Mouse (Mus musculus) kidney, adult 2 months (tissue): ENCODE data around the gene Prex1. TPM values are rescaled to one million over a fixed set of nuclear protein-coding genes. Genes with fewer than 3 reads are reported as not detected.
A peak's percentile ranks its signal among the peaks of the same experiment; 100 is the strongest.

Experiments used
- DNase-seq: peaks from one replicate; pipeline ENCODE4 v3.0.0; 2021
- H3K27ac ChIP-seq: fragments of 200-500 bp; 2 replicates; pipeline ENCODE4 v1.5.1; 2012; ENCODE audit warnings: low read depth, low read length, control low read depth, inconsistent platforms; ENCODE audit not compliant: insufficient read depth
- H3K27me3 ChIP-seq: fragments of 200-500 bp; replicated peaks from 2 replicates; pipeline ENCODE4 v1.6.1; 2012; ENCODE audit warnings: mild to moderate bottlenecking, moderate library complexity, low read length, inconsistent platforms; ENCODE audit not compliant: control insufficient read depth, insufficient read depth
- H3K36me3 ChIP-seq: fragments of 200-500 bp; 2 replicates; pipeline ENCODE4 v1.6.1; 2012; ENCODE audit warnings: mild to moderate bottlenecking, moderate library complexity, low read length, inconsistent platforms; ENCODE audit not compliant: control insufficient read depth, insufficient read depth
- H3K4me1 ChIP-seq: fragments of 200-500 bp; 2 replicates; pipeline ENCODE4 v1.6.1; 2011; ENCODE audit warnings: low read length; ENCODE audit not compliant: control insufficient read depth, insufficient read depth
- H3K4me3 ChIP-seq: fragments of 200-500 bp; 2 replicates; pipeline ENCODE4 v1.5.1; 2011; ENCODE audit warnings: mild to moderate bottlenecking, low read depth, low read length, control low read depth; ENCODE audit not compliant: insufficient read depth
- CTCF ChIP-seq: fragments of 200-500 bp; conservative IDR thresholded peaks from 2 replicates; pipeline ENCODE4 v1.5.1; 2011; ENCODE audit warnings: low read depth, mild to moderate bottlenecking, control low read depth, low read length, moderate library complexity, mixed read lengths; ENCODE audit not compliant: insufficient read depth, insufficient read length
- POLR2A ChIP-seq: fragments of 200-500 bp; IDR thresholded peaks from one replicate; pipeline ENCODE4 v1.6.1; 2011; ENCODE audit warnings: low read depth, low read length, control low read depth
- WGBS: fragments of 180-500 bp; shearing (Covaris S2); methylation state at CpG from one replicate; pipeline ENCODE4 v1.1.7; 2018; 5-methylcytosine and 5-hydroxymethylcytosine counted together
- polyA plus RNA-seq: library from polyadenylated mRNA; depleted of rRNA; stranded (reverse); fragments of >200 nt; gene quantifications from 2 replicates; pipeline ENCODE4 v1.2.3, GENCODE M21; 2012

Gene Prex1
- polyA plus RNA-seq, 1 experiment = 14.5 TPM

- Histone ChIP-seq H3K4me1 (no peaks in the 10 kb centered on the region), H3K4me3 (no peak overlapping the region), H3K27me3 (no peaks in the 10 kb centered on the region), H3K27ac (no peak overlapping the region), H3K36me3 (no peaks in the 10 kb centered on the region)
- no peak for DNase-seq
- WGBS = 22% methylated on average over 11 of the region's 11 CpGs
- TF ChIP-seq POLR2A = no peak
- TF ChIP-seq CTCF = no peak
These were observed 172.3 kb downstream of the Prex1 start for GRCm38 (mm10) chr2:166541112-166541928.

DNA sequence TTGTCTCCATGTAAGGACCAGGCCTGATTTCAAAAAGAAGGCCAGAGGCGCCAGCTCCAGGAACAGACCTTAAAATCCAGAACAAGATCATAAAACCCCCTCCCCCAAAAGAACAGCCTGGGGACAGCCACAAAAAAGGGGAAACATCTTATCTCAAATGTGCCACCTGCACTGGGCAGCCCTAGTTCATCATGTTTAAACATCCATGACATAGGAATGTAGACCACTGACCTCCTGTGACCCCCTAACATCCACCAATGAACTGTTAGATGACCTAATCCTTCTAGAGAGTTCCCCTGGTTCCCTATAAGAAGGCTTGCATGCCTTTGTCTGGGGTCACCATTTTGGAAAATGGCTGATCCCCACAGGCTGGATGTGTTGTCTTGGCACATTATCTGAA lies 173.4 kb downstream of the Prex1 start:
- H3K27ac ChIP-seq = no peak overlapping the region
- H3K4me3 ChIP-seq = no peak overlapping the region
- H3K4me1 ChIP-seq = no peaks in the 10 kb centered on the region
- WGBS = 100% methylated on average over 1 of the region's 1 CpGs
- H3K27me3 ChIP-seq = no peaks in the 10 kb centered on the region
- no peak for TF ChIP-seq CTCF
- no peak for TF ChIP-seq POLR2A
- DNase-seq = no peak
- H3K36me3 ChIP-seq = no peaks in the 10 kb centered on the region

GRCm38 (mm10) chr2:166536896-166537295 lies 176.7 kb downstream of the Prex1 start:
- Histone ChIP-seq H3K27me3 (no peaks in the 10 kb centered on the region), H3K27ac (no peak overlapping the region), H3K4me3 (no peak overlapping the region), H3K36me3 (no peaks in the 10 kb centered on the region), H3K4me1 (no peaks in the 10 kb centered on the region)
- 83% methylated on average over 3 of the region's 3 CpGs for WGBS
- peak; percentile 62 for DNase-seq
- no peak for TF ChIP-seq POLR2A
- TF ChIP-seq CTCF = no peak

GRCm38 (mm10) chr2:166535519-166535918 lies 178.1 kb downstream of the Prex1 start:
- 40% methylated on average over 11 of the region's 11 CpGs for WGBS
- DNase-seq = no peak
- TF ChIP-seq POLR2A = no peak
- no peak for TF ChIP-seq CTCF

DNA sequence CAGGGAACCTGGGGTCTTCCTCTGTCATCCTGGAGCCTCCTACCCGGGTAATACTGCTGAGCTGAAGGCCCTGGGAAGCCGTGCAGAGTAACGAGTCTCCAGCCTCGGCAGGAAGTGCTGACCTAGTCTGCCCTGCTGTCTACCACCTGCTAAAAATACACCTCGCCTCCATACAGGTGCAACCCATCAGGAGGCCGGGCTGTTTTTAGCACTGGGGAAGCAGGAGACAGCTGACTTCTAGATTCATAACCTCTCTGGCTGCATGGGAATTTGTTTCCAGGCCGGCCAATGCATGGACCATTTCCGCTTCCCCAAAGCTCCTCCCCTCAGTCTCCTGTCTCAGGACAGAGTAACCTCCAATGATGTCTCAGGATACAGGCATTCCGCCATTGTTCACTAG lies 187.4 kb downstream of the Prex1 start:
- H3K27ac ChIP-seq = no peak overlapping the region
- H3K27me3 ChIP-seq = no peaks in the 10 kb centered on the region
- no peak overlapping the region for H3K4me3 ChIP-seq
- DNase-seq = no peak
- WGBS = 69% methylated on average over 9 of the region's 9 CpGs
- TF ChIP-seq CTCF = no peak
- no peak for TF ChIP-seq POLR2A
- H3K4me1 ChIP-seq = no peaks in the 10 kb centered on the region
- H3K36me3 ChIP-seq = no peaks in the 10 kb centered on the region

More at GRCm38 (mm10) chr2:166535519-166535918, 178.1 kb downstream of the Prex1 start:
- no peaks in the 10 kb centered on the region for H3K4me1 ChIP-seq
- H3K27ac ChIP-seq = no peak overlapping the region
- H3K4me3 ChIP-seq = no peak overlapping the region
- no peaks in the 10 kb centered on the region for H3K27me3 ChIP-seq
- H3K36me3 ChIP-seq = no peaks in the 10 kb centered on the region

- no peaks in the 10 kb centered on the region for H3K36me3 ChIP-seq
- no peak overlapping the region for H3K4me3 ChIP-seq
- H3K27me3 ChIP-seq = no peaks in the 10 kb centered on the region
- H3K4me1 ChIP-seq = no peaks in the 10 kb centered on the region
- no peak overlapping the region for H3K27ac ChIP-seq
- 85% methylated on average over 10 of the region's 10 CpGs for WGBS
- no peak for TF ChIP-seq POLR2A
- no peak for TF ChIP-seq CTCF
- DNase-seq = no peak
These were observed 190.3 kb downstream of the Prex1 start for GRCm38 (mm10) chr2:166523156-166523890.

DNA sequence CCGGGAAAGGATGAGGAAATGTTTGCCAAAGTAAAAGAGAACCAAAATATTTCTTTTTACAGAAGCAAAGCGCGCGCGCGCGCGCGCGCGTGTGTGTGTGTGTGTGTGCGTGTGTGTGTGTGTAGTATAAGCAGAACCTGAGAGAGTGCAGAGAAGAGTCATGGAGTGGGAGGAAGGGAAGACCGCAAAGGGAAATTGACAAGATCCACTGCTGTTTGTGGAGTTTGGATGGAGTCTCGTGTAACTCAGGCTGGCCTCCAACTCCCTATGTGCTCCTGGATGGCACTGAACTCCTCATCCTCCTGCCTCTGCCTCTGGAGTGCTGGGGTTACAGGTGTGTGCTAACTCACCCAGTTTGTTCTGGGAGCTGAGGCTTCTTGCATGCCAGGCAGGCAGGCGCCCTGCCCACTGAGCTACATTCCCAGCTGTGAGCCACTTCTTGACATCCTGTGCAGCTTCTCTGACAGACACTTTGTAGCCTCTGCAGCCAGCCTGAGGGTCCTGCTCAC lies 191.0 kb downstream of the Prex1 start:
- no peaks in the 10 kb centered on the region for H3K4me1 ChIP-seq
- 70% methylated on average over 15 of the region's 15 CpGs for WGBS
- no peak overlapping the region for H3K27ac ChIP-seq
- no peak overlapping the region for H3K4me3 ChIP-seq
- no peaks in the 10 kb centered on the region for H3K36me3 ChIP-seq
- no peak for TF ChIP-seq POLR2A
- no peak for TF ChIP-seq CTCF
- no peak for DNase-seq
- H3K27me3 ChIP-seq = no peaks in the 10 kb centered on the region
